Mouse (Mus musculus): ENCODE results near the gene Acsl4. TPM values are rescaled to one million over a fixed set of nuclear protein-coding genes. Genes with fewer than 3 reads are reported as not detected.

The Acsl4 gene
- total and polyA plus RNA-seq, 3 experiments: 6.1 to 176 (median 110) TPM

DNA sequence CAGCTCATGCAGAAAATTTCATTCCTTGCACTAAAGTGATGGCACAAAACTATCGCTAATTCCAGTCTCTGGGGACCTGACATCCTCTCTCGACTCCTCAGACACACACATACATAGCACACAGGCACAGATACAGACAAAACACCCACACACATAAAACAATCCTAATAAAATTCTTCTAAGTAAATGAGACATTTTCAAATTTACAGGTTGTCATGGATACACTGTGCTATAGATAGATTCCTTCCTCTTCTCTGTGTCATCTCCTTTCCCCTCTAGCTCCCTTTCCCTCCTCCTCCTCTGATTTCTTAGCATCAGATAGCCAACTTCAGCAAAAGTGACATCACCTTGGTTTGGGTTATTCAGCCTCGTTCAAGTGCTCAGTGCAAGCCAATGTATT lies 114.3 kb downstream of the Acsl4 start:
- Histone ChIP-seq H3K27me3 (ENCODE audit: insufficient read depth, low read length) (peaks cover 4% of the 10 kb centered on the region; the same call in 1 of the 2 replicates), H3K4me3 (ENCODE audit: low read depth, low read length) (no peak overlapping the region), H3K9me3 (replicated peaks) (no peaks in the 10 kb centered on the region), H3K36me3 (replicated peaks) (no peaks in the 10 kb centered on the region), H3K4me1 (ENCODE audit: insufficient read depth, low read depth, low read length) (no peaks in the 10 kb centered on the region)
- no peak for DNase-seq (ENCODE audit: low spot score)
- no peak for ATAC-seq (ENCODE audit: extremely low read depth, insufficient number of reproducible peaks, low FRiP score, poor library complexity, severe bottlenecking)
- TF ChIP-seq CTCF (IDR thresholded peaks at IDR 0.05; ENCODE audit: low read depth, low read length) (no peak), TAL1 (conservative IDR thresholded peaks at IDR 0.05; ENCODE audit: low read depth, low read length) (no peak), GATA2 (IDR thresholded peaks at IDR 0.05; ENCODE audit: borderline replicate concordance, low read depth, low read length) (no peak), GATA1 (IDR thresholded peaks at IDR 0.05; ENCODE audit: borderline replicate concordance, low read length) (no peak), POLR2AphosphoS5 (IDR thresholded peaks at IDR 0.05; ENCODE audit: insufficient replicate concordance, low read depth, low read length) (no peak)

Other genes starting within 250 kb of the Acsl4 start
- gene Gucy2f, start 193.6 kb downstream of the Acsl4 start, total RNA-seq (2014; fragmentation: Nextera tagmentation): not detected in 2 replicates
- gene Gucy2f, start 193.6 kb downstream of the Acsl4 start, total RNA-seq (2017): under 0.01 TPM in 2 replicates
- not detected in 2 replicates for gene Gucy2f, start 193.6 kb downstream of the Acsl4 start, polyA plus RNA-seq (2012)
- gene Nxt2, start 163.8 kb downstream of the Acsl4 start, total RNA-seq (2014; fragmentation: Nextera tagmentation): 7.8 and 9.1 TPM in 2 replicates
- gene Nxt2, start 163.8 kb downstream of the Acsl4 start, total RNA-seq (2017): 6.9 and 7.7 TPM in 2 replicates
- 0.19 and 0.72 TPM in 2 replicates for gene Nxt2, start 163.8 kb downstream of the Acsl4 start, polyA plus RNA-seq (2012)
- gene Kcne1l, start 84.2 kb downstream of the Acsl4 start, total RNA-seq (2014; fragmentation: Nextera tagmentation): not detected in 2 replicates
- gene Kcne1l, start 84.2 kb downstream of the Acsl4 start, total RNA-seq (2017): not detected in 2 replicates
- not detected in 2 replicates for gene Kcne1l, start 84.2 kb downstream of the Acsl4 start, polyA plus RNA-seq (2012)

Measured in G1E (cell line).